Mouse (Mus musculus) E14TG2a.4 (cell line): ENCODE measurements around the gene Csf2rb2.

Experiments
- CTCF ChIP-seq: conservative IDR thresholded peaks from 2 replicates; pipeline ENCODE4 v1.5.1; 2014; ENCODE audit warnings: low read length
- POU5F1 ChIP-seq: IDR thresholded peaks from 2 replicates; pipeline ENCODE4 v1.6.1; 2014; ENCODE audit warnings: low read length, borderline replicate concordance

DNA sequence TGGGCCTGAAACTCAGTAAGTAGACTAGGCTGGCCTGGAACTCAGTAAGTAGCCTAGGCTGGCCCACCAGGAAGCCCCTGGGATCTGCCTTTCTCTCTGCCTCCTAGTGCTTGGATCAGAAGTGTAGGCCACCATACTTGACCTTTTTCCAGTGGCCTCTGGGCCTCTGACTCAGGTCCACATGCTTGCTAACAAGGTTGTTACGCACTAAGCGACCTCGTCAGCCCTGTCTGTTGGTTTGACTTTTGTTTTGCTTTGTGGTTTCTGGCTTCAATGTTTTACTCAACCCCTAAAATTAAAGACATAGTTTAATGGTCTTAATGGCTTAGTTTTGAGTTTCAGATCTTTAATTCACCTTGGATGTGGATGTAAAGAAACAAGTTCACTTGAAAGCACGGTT is 25.2 kb upstream of the Csf2rb2 start:
- TF ChIP-seq CTCF = no peak
- TF ChIP-seq POU5F1 = no peak
